Mouse (Mus musculus): ENCODE results near the gene Arhgap45.

The Arhgap45 gene

GRCm38 (mm10) chr10:80020603-80021319 lies 4.3 kb downstream of the Arhgap45 start:
- Histone ChIP-seq H3K4me3 (replicated peaks; ENCODE audit: low read length) (peak overlapping the region; percentile 72), H3K36me3 (ENCODE audit: insufficient read depth, low read length) (peaks cover 11% of the 10 kb centered on the region), H3K9me3 (ENCODE audit: low read length) (no peaks in the 10 kb centered on the region), H3K27me3 (ENCODE audit: insufficient read depth, low read length) (0 out of 2 replicates have a peak, but pooled peaks cover 3% of the 10 kb centered on the region), H3K4me1 (replicated peaks; ENCODE audit: low read depth, low read length) (peaks cover 96% of the 10 kb centered on the region)
- TF ChIP-seq NANOG (IDR thresholded peaks at IDR 0.05; ENCODE audit: borderline replicate concordance, low read length) (no peak), CTCF (conservative IDR thresholded peaks at IDR 0.05; ENCODE audit: low read length) (peak; percentile 7; the same call in 1 of the 2 replicates)

- Histone ChIP-seq H3K27me3 (ENCODE audit: insufficient read depth, low read length) (0 out of 2 replicates have a peak, but pooled peaks cover 3% of the 10 kb centered on the region), H3K4me1 (replicated peaks; ENCODE audit: low read depth, low read length) (peaks cover 96% of the 10 kb centered on the region), H3K9me3 (ENCODE audit: low read length) (no peaks in the 10 kb centered on the region), H3K36me3 (ENCODE audit: insufficient read depth, low read length) (peaks cover 12% of the 10 kb centered on the region), H3K4me3 (replicated peaks; ENCODE audit: low read length) (peak overlapping the region; percentile 32; the same call in 1 of the 2 replicates)
- no peak for TF ChIP-seq NANOG (IDR thresholded peaks at IDR 0.05; ENCODE audit: borderline replicate concordance, low read length)
- no peak for TF ChIP-seq CTCF (conservative IDR thresholded peaks at IDR 0.05; ENCODE audit: low read length)
- no peak for TF ChIP-seq POU5F1 (IDR thresholded peaks at IDR 0.05; ENCODE audit: borderline replicate concordance, low read length)
These were observed 4.8 kb downstream of the Arhgap45 start for GRCm38 (mm10) chr10:80021320-80021641.

GRCm38 (mm10) chr10:80022164-80022563 lies 5.7 kb downstream of the Arhgap45 start:
- Histone ChIP-seq H3K27me3 (ENCODE audit: insufficient read depth, low read length) (0 out of 2 replicates have a peak, but pooled peaks cover 3% of the 10 kb centered on the region), H3K36me3 (ENCODE audit: insufficient read depth, low read length) (peaks cover 21% of the 10 kb centered on the region), H3K9me3 (ENCODE audit: low read length) (no peaks in the 10 kb centered on the region), H3K4me3 (replicated peaks; ENCODE audit: low read length) (0 out of 2 replicates have a peak overlapping the region, but pooled peaks have one; percentile 26), H3K4me1 (replicated peaks; ENCODE audit: low read depth, low read length) (peaks cover 96% of the 10 kb centered on the region)
- no peak for TF ChIP-seq CTCF (conservative IDR thresholded peaks at IDR 0.05; ENCODE audit: low read length)
- no peak for TF ChIP-seq NANOG (IDR thresholded peaks at IDR 0.05; ENCODE audit: borderline replicate concordance, low read length)
- TF ChIP-seq POU5F1 (IDR thresholded peaks at IDR 0.05; ENCODE audit: borderline replicate concordance, low read length), result no peak

GRCm38 (mm10) chr10:80022806-80023205 lies 6.4 kb downstream of the Arhgap45 start:
- no peak overlapping the region for H3K4me3 ChIP-seq (replicated peaks; ENCODE audit: low read length)
- peaks cover 96% of the 10 kb centered on the region for H3K4me1 ChIP-seq (replicated peaks; ENCODE audit: low read depth, low read length)
- TF ChIP-seq CTCF (conservative IDR thresholded peaks at IDR 0.05; ENCODE audit: low read length), result no peak
- no peak for TF ChIP-seq NANOG (IDR thresholded peaks at IDR 0.05; ENCODE audit: borderline replicate concordance, low read length)
- TF ChIP-seq POU5F1 (IDR thresholded peaks at IDR 0.05; ENCODE audit: borderline replicate concordance, low read length), result no peak
- H3K9me3 ChIP-seq (ENCODE audit: low read length), result no peaks in the 10 kb centered on the region
- H3K27me3 ChIP-seq (ENCODE audit: insufficient read depth, low read length), result 0 out of 2 replicates have a peak, but pooled peaks cover 2% of the 10 kb centered on the region
- peaks cover 27% of the 10 kb centered on the region for H3K36me3 ChIP-seq (ENCODE audit: insufficient read depth, low read length)

GRCm38 (mm10) chr10:80023758-80024157 lies 7.3 kb downstream of the Arhgap45 start:
- TF ChIP-seq CTCF (conservative IDR thresholded peaks at IDR 0.05; ENCODE audit: low read length) (no peak), NANOG (IDR thresholded peaks at IDR 0.05; ENCODE audit: borderline replicate concordance, low read length) (no peak), POU5F1 (IDR thresholded peaks at IDR 0.05; ENCODE audit: borderline replicate concordance, low read length) (no peak)
- H3K4me1 ChIP-seq (replicated peaks; ENCODE audit: low read depth, low read length), result peaks cover 99% of the 10 kb centered on the region
- H3K36me3 ChIP-seq (ENCODE audit: insufficient read depth, low read length), result peaks cover 28% of the 10 kb centered on the region
- H3K27me3 ChIP-seq (ENCODE audit: insufficient read depth, low read length), result no peaks in the 10 kb centered on the region
- H3K4me3 ChIP-seq (replicated peaks; ENCODE audit: low read length), result no peak overlapping the region
- H3K9me3 ChIP-seq (ENCODE audit: low read length), result no peaks in the 10 kb centered on the region

GRCm38 (mm10) chr10:80024229-80025043 lies 8.0 kb downstream of the Arhgap45 start:
- Histone ChIP-seq H3K9me3 (ENCODE audit: low read length) (no peaks in the 10 kb centered on the region), H3K4me1 (replicated peaks; ENCODE audit: low read depth, low read length) (peaks cover 99% of the 10 kb centered on the region), H3K36me3 (ENCODE audit: insufficient read depth, low read length) (peaks cover 34% of the 10 kb centered on the region), H3K4me3 (replicated peaks; ENCODE audit: low read length) (peak overlapping the region; percentile 48), H3K27me3 (ENCODE audit: insufficient read depth, low read length) (no peaks in the 10 kb centered on the region)
- TF ChIP-seq CTCF (conservative IDR thresholded peaks at IDR 0.05; ENCODE audit: low read length) (no peak), POU5F1 (IDR thresholded peaks at IDR 0.05; ENCODE audit: borderline replicate concordance, low read length) (no peak)

- H3K9me3 ChIP-seq (ENCODE audit: low read length), result no peaks in the 10 kb centered on the region
- TF ChIP-seq POU5F1 (IDR thresholded peaks at IDR 0.05; ENCODE audit: borderline replicate concordance, low read length), result no peak
- TF ChIP-seq CTCF (conservative IDR thresholded peaks at IDR 0.05; ENCODE audit: low read length), result no peak
- no peak for TF ChIP-seq NANOG (IDR thresholded peaks at IDR 0.05; ENCODE audit: borderline replicate concordance, low read length)
- H3K4me1 ChIP-seq (replicated peaks; ENCODE audit: low read depth, low read length), result peaks cover 94% of the 10 kb centered on the region
- H3K4me3 ChIP-seq (replicated peaks; ENCODE audit: low read length), result peak overlapping the region; percentile 48
- H3K27me3 ChIP-seq (ENCODE audit: insufficient read depth, low read length), result no peaks in the 10 kb centered on the region
- peaks cover 37% of the 10 kb centered on the region for H3K36me3 ChIP-seq (ENCODE audit: insufficient read depth, low read length)
These were observed 8.5 kb downstream of the Arhgap45 start for GRCm38 (mm10) chr10:80025044-80025347.

- no peak for TF ChIP-seq POU5F1 (IDR thresholded peaks at IDR 0.05; ENCODE audit: borderline replicate concordance, low read length)
- no peak for TF ChIP-seq NANOG (IDR thresholded peaks at IDR 0.05; ENCODE audit: borderline replicate concordance, low read length)
- TF ChIP-seq CTCF (conservative IDR thresholded peaks at IDR 0.05; ENCODE audit: low read length), result no peak
- H3K27me3 ChIP-seq (ENCODE audit: insufficient read depth, low read length), result no peaks in the 10 kb centered on the region
These were observed 9.0 kb downstream of the Arhgap45 start for GRCm38 (mm10) chr10:80025463-80025862.

More at GRCm38 (mm10) chr10:80025463-80025862, 9.0 kb downstream of the Arhgap45 start:
- Histone ChIP-seq H3K4me3 (replicated peaks; ENCODE audit: low read length) (peak overlapping the region; percentile 48), H3K36me3 (ENCODE audit: insufficient read depth, low read length) (peaks cover 37% of the 10 kb centered on the region), H3K9me3 (ENCODE audit: low read length) (no peaks in the 10 kb centered on the region), H3K4me1 (replicated peaks; ENCODE audit: low read depth, low read length) (peaks cover 94% of the 10 kb centered on the region)
